Mouse (Mus musculus) hindbrain, embryonic 15.5 days (tissue): Measurements from ENCODE around the gene Dpp4. TPM values are rescaled to one million over a fixed set of nuclear protein-coding genes. Genes with fewer than 3 reads are reported as not detected.

Experiments used
- ATAC-seq: fragments of 200-750 bp; cut with Nextera tagmentation; 2 replicates; pipeline ENCODE4 v1.8.0; 2017; ENCODE audit warnings: low read depth, moderate number of reproducible peaks, moderate TSS enrichment; ENCODE audit not compliant: low FRiP score
- H3K27ac ChIP-seq: fragments of 300-500 bp; sonication (generic); replicated peaks from 2 replicates; pipeline ENCODE4 v1.5.1; 2015; ENCODE audit warnings: mild to moderate bottlenecking, inconsistent platforms
- H3K27me3 ChIP-seq: fragments of 300-500 bp; sonication (generic); 2 replicates; pipeline ENCODE4 v1.6.1; 2015; ENCODE audit warnings: control low read depth, inconsistent platforms
- H3K36me3 ChIP-seq: fragments of 300-500 bp; sonication (generic); 2 replicates; pipeline ENCODE4 v1.6.1; 2015; ENCODE audit warnings: control low read depth, inconsistent platforms
- H3K4me1 ChIP-seq: fragments of 300-500 bp; sonication (generic); replicated peaks from 2 replicates; pipeline ENCODE4 v1.6.1; 2015; ENCODE audit warnings: control low read depth, inconsistent platforms
- H3K4me2 ChIP-seq: fragments of 300-500 bp; sonication (generic); 2 replicates; pipeline ENCODE4 v1.6.1; 2015; ENCODE audit warnings: moderate library complexity, mild to moderate bottlenecking, inconsistent platforms
- H3K4me3 ChIP-seq: fragments of 300-500 bp; sonication (generic); 2 replicates; pipeline ENCODE4 v1.5.1; 2015; ENCODE audit warnings: mild to moderate bottlenecking, inconsistent platforms
- H3K9ac ChIP-seq: fragments of 300-500 bp; sonication (generic); 2 replicates; pipeline ENCODE4 v1.6.1; 2015; ENCODE audit warnings: inconsistent platforms
- H3K9me3 ChIP-seq: fragments of 300-500 bp; sonication (generic); 2 replicates; pipeline ENCODE4 v1.6.1; 2016; ENCODE audit warnings: control low read depth, inconsistent platforms
- WGBS: fragments of 180-500 bp; shearing (Covaris S2); methylation state at CpG from one replicate; pipeline ENCODE4 v1.1.7; 2015; 5-methylcytosine and 5-hydroxymethylcytosine counted together
- polyA plus RNA-seq: library from polyadenylated mRNA; unstranded; fragments of >200 nt; fragmentation: Nextera tagmentation; extraction: Ambion mirVana; gene quantifications from 2 replicates; pipeline ENCODE4 v1.2.1, GENCODE M21; 2015

The Dpp4 gene
- polyA plus RNA-seq, 1 experiment from 2014 or later: 2.0 TPM

GRCm38 (mm10) chr2:62401011-62401410, 11.0 kb downstream of the Dpp4 start:
- Histone ChIP-seq H3K27ac (no peak overlapping the region), H3K4me1 (no peaks in the 10 kb centered on the region), H3K36me3 (no peaks in the 10 kb centered on the region), H3K27me3 (no peaks in the 10 kb centered on the region), H3K4me3 (no peak overlapping the region), H3K9ac (no peak overlapping the region), H3K9me3 (no peaks in the 10 kb centered on the region), H3K4me2 (no peak overlapping the region)
- ATAC-seq: no peak
- 89% methylated on average over 6 of the region's 6 CpGs for WGBS

- no peak overlapping the region for H3K9ac ChIP-seq
- WGBS: 93% methylated on average over 2 of the region's 2 CpGs
Measured at GRCm38 (mm10) chr2:62399832-62400231, 12.2 kb downstream of the Dpp4 start.

GRCm38 (mm10) chr2:62399361-62399760, 12.7 kb downstream of the Dpp4 start:
- H3K4me2 ChIP-seq: no peak overlapping the region
- no peak overlapping the region for H3K4me3 ChIP-seq
- H3K4me1 ChIP-seq: no peaks in the 10 kb centered on the region
- H3K27ac ChIP-seq: no peak overlapping the region
- H3K9ac ChIP-seq: no peak overlapping the region
- WGBS: 81% methylated on average over 8 of the region's 8 CpGs
- H3K9me3 ChIP-seq: no peaks in the 10 kb centered on the region
- no peaks in the 10 kb centered on the region for H3K27me3 ChIP-seq
- H3K36me3 ChIP-seq: no peaks in the 10 kb centered on the region
- ATAC-seq: no peak

More at GRCm38 (mm10) chr2:62399832-62400231, 12.2 kb downstream of the Dpp4 start:
- Histone ChIP-seq H3K4me3 (no peak overlapping the region), H3K9me3 (no peaks in the 10 kb centered on the region), H3K4me2 (no peak overlapping the region), H3K27ac (no peak overlapping the region), H3K4me1 (no peaks in the 10 kb centered on the region), H3K27me3 (no peaks in the 10 kb centered on the region), H3K36me3 (no peaks in the 10 kb centered on the region)
- no peak for ATAC-seq

- no peak overlapping the region for H3K27ac ChIP-seq
Measured at GRCm38 (mm10) chr2:62398115-62398875, 13.7 kb downstream of the Dpp4 start.

GRCm38 (mm10) chr2:62397661-62398060, 14.4 kb downstream of the Dpp4 start:
- Histone ChIP-seq H3K4me1 (no peaks in the 10 kb centered on the region), H3K9me3 (no peaks in the 10 kb centered on the region), H3K27me3 (no peaks in the 10 kb centered on the region), H3K4me2 (no peak overlapping the region), H3K4me3 (no peak overlapping the region), H3K9ac (no peak overlapping the region), H3K36me3 (no peaks in the 10 kb centered on the region), H3K27ac (no peak overlapping the region)
- ATAC-seq: no peak
- WGBS: 85% methylated on average over 4 of the region's 4 CpGs

More at GRCm38 (mm10) chr2:62398115-62398875, 13.7 kb downstream of the Dpp4 start:
- Histone ChIP-seq H3K9me3 (no peaks in the 10 kb centered on the region), H3K36me3 (no peaks in the 10 kb centered on the region), H3K27me3 (no peaks in the 10 kb centered on the region), H3K4me1 (no peaks in the 10 kb centered on the region), H3K9ac (no peak overlapping the region), H3K4me2 (no peak overlapping the region), H3K4me3 (no peak overlapping the region)
- 97% methylated on average over 2 of the region's 2 CpGs for WGBS
- ATAC-seq: no peak

GRCm38 (mm10) chr2:62396799-62397198, 15.2 kb downstream of the Dpp4 start:
- ATAC-seq: no peak
- H3K27me3 ChIP-seq: no peaks in the 10 kb centered on the region
- no peak overlapping the region for H3K4me2 ChIP-seq
- no peaks in the 10 kb centered on the region for H3K4me1 ChIP-seq
- no peaks in the 10 kb centered on the region for H3K9me3 ChIP-seq
- no peak overlapping the region for H3K27ac ChIP-seq
- H3K4me3 ChIP-seq: no peak overlapping the region
- H3K9ac ChIP-seq: no peak overlapping the region
- no peaks in the 10 kb centered on the region for H3K36me3 ChIP-seq
- WGBS: 93% methylated on average over 1 of the region's 1 CpGs

GRCm38 (mm10) chr2:62394800-62395199, 17.2 kb downstream of the Dpp4 start:
- no peak overlapping the region for H3K27ac ChIP-seq
- 94% methylated on average over 3 of the region's 3 CpGs for WGBS
- no peaks in the 10 kb centered on the region for H3K27me3 ChIP-seq

GRCm38 (mm10) chr2:62392098-62392497, 19.9 kb downstream of the Dpp4 start:
- WGBS: 92% methylated on average over 3 of the region's 3 CpGs
- no peak overlapping the region for H3K4me3 ChIP-seq
- H3K4me1 ChIP-seq: no peaks in the 10 kb centered on the region
- no peak overlapping the region for H3K27ac ChIP-seq
- H3K27me3 ChIP-seq: no peaks in the 10 kb centered on the region
- H3K36me3 ChIP-seq: no peaks in the 10 kb centered on the region
- H3K4me2 ChIP-seq: no peak overlapping the region
- H3K9me3 ChIP-seq: no peaks in the 10 kb centered on the region
- ATAC-seq: no peak
- no peak overlapping the region for H3K9ac ChIP-seq

More at GRCm38 (mm10) chr2:62394800-62395199, 17.2 kb downstream of the Dpp4 start:
- Histone ChIP-seq H3K4me2 (no peak overlapping the region), H3K9ac (no peak overlapping the region), H3K4me1 (no peaks in the 10 kb centered on the region), H3K4me3 (no peak overlapping the region), H3K9me3 (no peaks in the 10 kb centered on the region), H3K36me3 (no peaks in the 10 kb centered on the region)
- ATAC-seq: no peak

- whole genome bisulfite sequencing: 94% methylated on average over 12 of the region's 12 CpGs
- Histone ChIP-seq H3K4me2 (no peak overlapping the region), H3K4me1 (no peaks in the 10 kb centered on the region), H3K9ac (no peak overlapping the region), H3K27ac (no peak overlapping the region), H3K9me3 (no peaks in the 10 kb centered on the region), H3K27me3 (no peaks in the 10 kb centered on the region), H3K36me3 (no peaks in the 10 kb centered on the region), H3K4me3 (no peak overlapping the region)
- no peak for ATAC-seq
Measured at GRCm38 (mm10) chr2:62390961-62391461, 21.0 kb downstream of the Dpp4 start.

GRCm38 (mm10) chr2:62390305-62390704, 21.7 kb downstream of the Dpp4 start:
- H3K9ac ChIP-seq: no peak overlapping the region
- WGBS: 75% methylated on average over 3 of the region's 3 CpGs
- no peak for ATAC-seq
- no peak overlapping the region for H3K27ac ChIP-seq
- no peaks in the 10 kb centered on the region for H3K4me1 ChIP-seq
- no peak overlapping the region for H3K4me3 ChIP-seq
- no peaks in the 10 kb centered on the region for H3K36me3 ChIP-seq
- no peaks in the 10 kb centered on the region for H3K27me3 ChIP-seq
- H3K4me2 ChIP-seq: no peak overlapping the region
- H3K9me3 ChIP-seq: no peaks in the 10 kb centered on the region

GRCm38 (mm10) chr2:62388841-62389240, 23.2 kb downstream of the Dpp4 start:
- Histone ChIP-seq H3K27me3 (no peaks in the 10 kb centered on the region), H3K4me2 (no peak overlapping the region), H3K9me3 (no peaks in the 10 kb centered on the region), H3K4me3 (no peak overlapping the region), H3K4me1 (no peaks in the 10 kb centered on the region), H3K27ac (no peak overlapping the region), H3K36me3 (no peaks in the 10 kb centered on the region), H3K9ac (no peak overlapping the region)
- ATAC-seq: no peak
- WGBS: 91% methylated on average over 4 of the region's 4 CpGs

GRCm38 (mm10) chr2:62383196-62383595, 28.8 kb downstream of the Dpp4 start:
- H3K4me1 ChIP-seq: no peaks in the 10 kb centered on the region
- no peak overlapping the region for H3K4me2 ChIP-seq
- H3K27ac ChIP-seq: no peak overlapping the region
- no peaks in the 10 kb centered on the region for H3K27me3 ChIP-seq
- WGBS: 90% methylated on average over 4 of the region's 4 CpGs
- ATAC-seq: no peak
- no peak overlapping the region for H3K9ac ChIP-seq
- H3K9me3 ChIP-seq: no peaks in the 10 kb centered on the region
- H3K4me3 ChIP-seq: no peak overlapping the region
- H3K36me3 ChIP-seq: no peaks in the 10 kb centered on the region
